Mouse (Mus musculus) liver, embryonic 14.5 days (tissue): ENCODE data around the gene Golga1. TPM values are rescaled to one million over a fixed set of nuclear protein-coding genes. Genes with fewer than 3 reads are reported as not detected.

ENCODE experiments used
- ATAC-seq: fragments of 200-750 bp; cut with Nextera tagmentation; 2 replicates; pipeline ENCODE4 v1.8.0; 2017; ENCODE audit warnings: moderate number of reproducible peaks, mild to moderate bottlenecking, moderate library complexity; ENCODE audit not compliant: insufficient read depth
- DNase-seq, 3 experiments: peaks; one replicate each; pipeline ENCODE4 v3.0.0-alpha.2; 2012 to 2013; ENCODE audit warnings: low read depth in 3 of 3, low spot score in 3 of 3
- H3K27ac ChIP-seq: fragments of 300-500 bp; sonication (generic); 2 replicates; pipeline ENCODE4 v1.5.1; 2014; ENCODE audit warnings: moderate library complexity, mild to moderate bottlenecking, control low read depth, inconsistent platforms
- H3K27me3 ChIP-seq: fragments of 300-500 bp; sonication (generic); 2 replicates; pipeline ENCODE4 v1.6.1; 2014; ENCODE audit warnings: mild to moderate bottlenecking, low read length, moderate library complexity; ENCODE audit not compliant: control insufficient read depth, insufficient read depth
- H3K36me3 ChIP-seq: fragments of 300-500 bp; sonication (generic); replicated peaks from 2 replicates; pipeline ENCODE4 v1.6.1; 2014; ENCODE audit warnings: low read depth; ENCODE audit not compliant: control insufficient read depth, insufficient read depth
- H3K4me1 ChIP-seq, 2 experiments: fragments of 200-500 bp in 1 of 2; fragments of 300-500 bp in 1 of 2; sonication (generic) in 1 of 2; replicated peaks; 2 replicates each; pipeline ENCODE4 v1.6.1; 2012 to 2014; ENCODE audit warnings: antibody characterized with exemption in 1 of 2, inconsistent platforms in 1 of 2, low read length in 1 of 2; ENCODE audit not compliant: control insufficient read depth in 2 of 2, insufficient read depth in 2 of 2
- H3K4me2 ChIP-seq: fragments of 300-500 bp; sonication (generic); 2 replicates; pipeline ENCODE4 v1.6.1; 2014; ENCODE audit warnings: low read depth, mild to moderate bottlenecking, control low read depth, moderate library complexity
- H3K4me3 ChIP-seq, 2 experiments: fragments of 200-500 bp in 1 of 2; fragments of 300-500 bp in 1 of 2; sonication (generic) in 1 of 2; 2 replicates each; pipeline ENCODE4 v1.5.1; 2012 to 2014; ENCODE audit warnings: low read depth in 2 of 2, low read length in 2 of 2, mild to moderate bottlenecking in 2 of 2, control low read depth in 1 of 2, inconsistent platforms in 1 of 2, moderate library complexity in 1 of 2; ENCODE audit not compliant: insufficient read depth in 1 of 2
- H3K9ac ChIP-seq: fragments of 300-500 bp; sonication (generic); replicated peaks from 2 replicates; pipeline ENCODE4 v1.6.1; 2014; ENCODE audit warnings: mild to moderate bottlenecking, control low read depth, moderate library complexity
- H3K9me3 ChIP-seq: fragments of 300-500 bp; sonication (generic); 2 replicates; pipeline ENCODE4 v1.6.1; 2016; ENCODE audit warnings: low read length, mixed read lengths; ENCODE audit not compliant: control insufficient read depth
- CTCF ChIP-seq: IDR thresholded peaks from 2 replicates; pipeline ENCODE4 v1.5.1; 2016; ENCODE audit warnings: antibody characterized with exemption, low read depth, control low read depth
- EP300 ChIP-seq: IDR thresholded peaks from 2 replicates; pipeline ENCODE4 v1.6.1; 2016; ENCODE audit warnings: antibody characterized with exemption, low read depth
- WGBS: fragments of 180-500 bp; shearing (Covaris S2); extraction: QIAGEN DNeasy Blood & Tissue Kit; methylation state at CpG from one replicate; pipeline ENCODE4 v1.1.7; 2014; ENCODE audit not compliant: insufficient replicate concordance; 5-methylcytosine and 5-hydroxymethylcytosine counted together
- polyA plus RNA-seq, 2 experiments: library from polyadenylated mRNA; depleted of rRNA in 1 of 2; stranded (reverse) in 1 of 2; unstranded in 1 of 2; fragments of >200 nt; fragmentation: Nextera tagmentation in 1 of 2; extraction: Ambion mirVana in 1 of 2; gene quantifications; 2 replicates each; pipeline versions ENCODE4 v1.2.1 to v1.2.3; 2012 to 2014

The Golga1 gene
- polyA plus RNA-seq, 2 experiments = 9.0 to 9.1 TPM

DNA sequence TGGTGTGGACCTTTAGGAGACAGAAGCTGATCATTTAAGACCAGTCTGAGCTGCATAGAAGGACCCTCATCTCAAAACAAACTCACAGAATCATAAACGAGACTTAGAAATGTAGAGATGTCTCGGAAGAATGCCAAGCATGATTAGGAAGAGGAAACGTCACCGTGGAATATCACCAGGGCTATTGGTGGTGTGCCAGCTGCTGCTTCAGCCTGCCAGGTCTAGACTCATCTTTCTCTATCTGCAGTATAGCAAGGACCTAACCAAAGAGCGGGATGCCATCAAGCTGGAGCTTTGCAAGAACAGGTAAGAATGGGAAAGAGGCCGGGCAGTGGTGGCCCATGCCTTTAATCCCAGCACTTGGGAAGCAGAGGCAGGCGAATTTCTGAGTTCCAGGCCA, 91.6 kb downstream of the Golga1 start:
- Histone ChIP-seq H3K27ac (no peak overlapping the region), H3K9ac (no peak overlapping the region), H3K36me3 (no peaks in the 10 kb centered on the region), H3K4me1 (peaks cover 23 to 28% of the 10 kb centered on the region in 2 experiments), H3K4me2 (no peak overlapping the region), H3K4me3 (no peak overlapping the region), H3K27me3 (no peaks in the 10 kb centered on the region; the same call in 1 of the 2 replicates), H3K9me3 (no peaks in the 10 kb centered on the region)
- DNase-seq = no peak
- no peak for ATAC-seq
- 70% methylated on average over 7 of the region's 7 CpGs for WGBS
- TF ChIP-seq CTCF (no peak), EP300 (no peak)

DNA sequence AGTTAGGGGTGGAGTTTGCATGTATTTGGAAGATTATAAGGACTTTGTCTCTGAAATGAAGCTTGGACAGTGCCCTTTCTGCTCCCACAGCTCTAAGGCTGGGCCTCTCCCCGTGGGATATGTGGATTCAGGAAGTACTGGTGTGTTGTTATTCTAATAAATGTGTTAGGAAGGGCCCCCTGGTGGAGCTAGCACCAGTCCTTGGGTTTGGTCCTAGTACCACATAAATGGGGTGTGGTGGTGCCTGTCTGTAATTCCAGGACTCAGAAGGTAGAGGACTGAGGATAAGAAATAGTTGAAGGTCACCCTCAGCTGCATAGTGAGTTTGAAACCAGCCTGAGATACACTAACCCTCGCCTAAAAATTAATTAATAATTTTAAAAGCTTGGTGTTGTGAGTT, 92.1 kb downstream of the Golga1 start:
- TF ChIP-seq EP300 = no peak
- TF ChIP-seq CTCF = no peak
- Histone ChIP-seq H3K4me2 (no peak overlapping the region), H3K9ac (no peak overlapping the region), H3K27ac (no peak overlapping the region), H3K27me3 (no peaks in the 10 kb centered on the region; the same call in 1 of the 2 replicates), H3K36me3 (no peaks in the 10 kb centered on the region), H3K4me1 (peaks cover 23 to 28% of the 10 kb centered on the region in 2 experiments), H3K9me3 (no peaks in the 10 kb centered on the region), H3K4me3 (no peak overlapping the region)
- WGBS = 14% methylated on average over 2 of the region's 2 CpGs
- DNase-seq = no peak
- no peak for ATAC-seq

DNA sequence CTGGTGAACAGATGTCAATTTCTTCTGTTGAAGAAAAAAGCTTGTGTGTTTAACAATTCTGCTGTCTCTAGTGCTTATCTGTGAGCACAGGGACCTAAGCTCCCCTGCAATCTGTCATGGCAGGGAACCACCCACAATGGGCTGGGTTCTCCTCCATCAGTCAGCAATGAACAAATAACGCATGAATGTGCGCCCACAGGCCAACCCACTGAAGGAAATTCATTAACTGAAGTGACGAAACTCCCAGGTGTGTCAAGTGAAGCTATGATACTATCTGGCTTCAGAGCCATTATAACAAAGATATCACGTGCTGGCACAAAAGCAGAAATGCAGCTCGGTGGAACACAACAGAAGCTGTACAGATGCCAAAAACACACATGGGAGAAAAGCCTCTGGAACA, 95.3 kb downstream of the Golga1 start:
- WGBS = 19% methylated on average over 5 of the region's 5 CpGs
- H3K9me3 ChIP-seq = no peaks in the 10 kb centered on the region
- H3K9ac ChIP-seq = peak overlapping the region; percentile 27; the same call in 1 of the 2 replicates
- TF ChIP-seq EP300 (peak; percentile 86), CTCF (no peak)
- ATAC-seq (peak; percentile 94), DNase-seq (peak; percentile 63 to 71 (median 64))
- H3K4me3 ChIP-seq = no peak overlapping the region
- no peaks in the 10 kb centered on the region for H3K36me3 ChIP-seq
- H3K4me1 ChIP-seq = peaks cover 23 to 28% of the 10 kb centered on the region in 2 experiments
- peak overlapping the region; percentile 57 for H3K4me2 ChIP-seq
- no peaks in the 10 kb centered on the region for H3K27me3 ChIP-seq
- H3K27ac ChIP-seq = peak overlapping the region; percentile 86

DNA sequence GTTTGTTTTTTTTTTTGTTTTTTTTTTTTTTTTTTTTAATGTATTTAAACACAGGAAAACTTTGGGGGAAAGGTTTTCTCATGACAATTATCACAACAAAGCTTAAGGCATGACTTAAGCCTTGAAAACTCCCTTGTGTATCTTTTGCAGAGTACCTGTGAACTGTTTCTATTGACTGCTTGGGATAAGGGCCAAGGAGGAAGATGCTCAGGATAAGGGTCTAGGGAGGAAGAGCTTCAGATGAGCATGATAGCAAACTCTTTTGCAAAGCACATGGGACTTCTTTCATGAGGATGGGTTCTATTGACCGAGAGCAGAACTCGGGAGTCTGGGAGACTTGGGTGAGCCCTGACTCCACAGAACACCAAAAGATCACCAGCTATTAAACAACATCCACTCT, 95.7 kb downstream of the Golga1 start:
- WGBS = 34% methylated on average over 2 of the region's 2 CpGs

More for the DNA sequence above, 95.7 kb downstream of the Golga1 start:
- Histone ChIP-seq H3K27ac (peak overlapping the region; percentile 86), H3K4me2 (peak overlapping the region; percentile 57), H3K9me3 (no peaks in the 10 kb centered on the region), H3K9ac (no peak overlapping the region), H3K4me1 (peaks cover 23 to 28% of the 10 kb centered on the region in 2 experiments), H3K4me3 (no peak overlapping the region), H3K27me3 (no peaks in the 10 kb centered on the region), H3K36me3 (no peaks in the 10 kb centered on the region)
- TF ChIP-seq CTCF (no peak), EP300 (no peak)
- peak; percentile 64 for ATAC-seq
- peak in 1 of 3 experiments; percentile 10 for DNase-seq

Other genes starting within 250 kb of the Golga1 start
- gene Nr6a1, start 137.9 kb downstream of the Golga1 start, polyA plus RNA-seq (2012; rRNA removed) = 1.2 and 1.3 TPM in 2 replicates
- gene Nr6a1, start 137.9 kb downstream of the Golga1 start, polyA plus RNA-seq (2014; fragmentation: Nextera tagmentation; extraction: Ambion mirVana) = 0.86 and 0.90 TPM in 2 replicates
- 0.02 and 0.07 TPM in 2 replicates for gene Olfml2a, start 133.6 kb downstream of the Golga1 start, polyA plus RNA-seq (2012; rRNA removed)
- gene Olfml2a, start 133.6 kb downstream of the Golga1 start, polyA plus RNA-seq (2014; fragmentation: Nextera tagmentation; extraction: Ambion mirVana) = 0.06 and 0.10 TPM in 2 replicates
- 0.29 and 0.42 TPM in 2 replicates for gene Wdr38, start 68.1 kb downstream of the Golga1 start, polyA plus RNA-seq (2012; rRNA removed)
- gene Wdr38, start 68.1 kb downstream of the Golga1 start, polyA plus RNA-seq (2014; fragmentation: Nextera tagmentation; extraction: Ambion mirVana) = 0.29 and 0.58 TPM in 2 replicates
- 14.9 and 29.8 TPM in 2 replicates for gene Arpc5l, start 60.2 kb downstream of the Golga1 start, polyA plus RNA-seq (2012; rRNA removed)
- gene Arpc5l, start 60.2 kb downstream of the Golga1 start, polyA plus RNA-seq (2014; fragmentation: Nextera tagmentation; extraction: Ambion mirVana) = 54.1 and 55.5 TPM in 2 replicates
- 286 and 465 TPM in 2 replicates for gene Rpl35, start 59.9 kb downstream of the Golga1 start, polyA plus RNA-seq (2012; rRNA removed)
- 699 and 714 TPM in 2 replicates for gene Rpl35, start 59.9 kb downstream of the Golga1 start, polyA plus RNA-seq (2014; fragmentation: Nextera tagmentation; extraction: Ambion mirVana)
- 0.77 and 1.1 TPM in 2 replicates for gene Scai, start 125.2 kb upstream of the Golga1 start, polyA plus RNA-seq (2012; rRNA removed)
- 0.98 and 1.7 TPM in 2 replicates for gene Scai, start 125.2 kb upstream of the Golga1 start, polyA plus RNA-seq (2014; fragmentation: Nextera tagmentation; extraction: Ambion mirVana)
- gene Ppp6c, start 160.9 kb upstream of the Golga1 start, polyA plus RNA-seq (2012; rRNA removed) = 19.4 and 21.9 TPM in 2 replicates
- 46.9 and 53.0 TPM in 2 replicates for gene Ppp6c, start 160.9 kb upstream of the Golga1 start, polyA plus RNA-seq (2014; fragmentation: Nextera tagmentation; extraction: Ambion mirVana)